Mouse (Mus musculus) neural tube, embryonic 15.5 days (tissue): ENCODE data around the gene Lama5. TPM values are rescaled to one million over a fixed set of nuclear protein-coding genes. Genes with fewer than 3 reads are reported as not detected.

Source experiments
- microRNA-seq: library from miRNA; unstranded; fragments of <30 nt; microRNA quantifications from one replicate; pipeline ENCODE4, GENCODE M21; 2017
- polyA plus RNA-seq: library from polyadenylated mRNA; unstranded; fragments of >200 nt; fragmentation: Nextera tagmentation; extraction: Ambion mirVana; gene quantifications from 2 replicates; pipeline ENCODE4 v1.2.1, GENCODE M21; 2015

Lama5 gene
- polyA plus RNA-seq, 1 experiment from 2014 or later, result 1.2 TPM

Small RNA genes lying within 50 kb of the gene (microRNA-seq; reads per million reads assigned to microRNA genes)
- gene Mir3091 (not detected), gene Mir7005 (not detected)

Other genes with a start within 250 kb of the Lama5 start
- gene Taf4, start 249.2 kb downstream of the Lama5 start, polyA plus RNA-seq, result 3.1 and 3.2 TPM in 2 replicates
- 16.4 and 24.0 TPM in 2 replicates for gene Lsm14b, start 200.9 kb downstream of the Lama5 start, polyA plus RNA-seq
- 561 and 578 TPM in 2 replicates for gene Psma7, start 183.4 kb downstream of the Lama5 start, polyA plus RNA-seq
- gene Ss18l1, start 183.3 kb downstream of the Lama5 start, polyA plus RNA-seq, result 43.2 and 49.9 TPM in 2 replicates
- 35.1 and 37.6 TPM in 2 replicates for gene Mtg2, start 155.3 kb downstream of the Lama5 start, polyA plus RNA-seq
- gene Hrh3, start 121.4 kb downstream of the Lama5 start, polyA plus RNA-seq, result 1.3 and 1.9 TPM in 2 replicates
- gene Osbpl2, start 106.6 kb downstream of the Lama5 start, polyA plus RNA-seq, result 63.8 and 71.8 TPM in 2 replicates
- gene Adrm1, start 54.4 kb downstream of the Lama5 start, polyA plus RNA-seq, result 196 and 203 TPM in 2 replicates
- 382 and 405 TPM in 2 replicates for gene Rps21, start 31.5 kb upstream of the Lama5 start, polyA plus RNA-seq
- 21.2 and 25.6 TPM in 2 replicates for gene Cables2, start 47.6 kb upstream of the Lama5 start, polyA plus RNA-seq
- 0.40 TPM in 1 of 2 replicates, not detected in the other for gene Rbbp8nl, start 64.0 kb upstream of the Lama5 start, polyA plus RNA-seq
- gene Gata5, start 108.8 kb upstream of the Lama5 start, polyA plus RNA-seq, result 0.04 and 0.14 TPM in 2 replicates
- gene Slco4a1, start 230.4 kb upstream of the Lama5 start, polyA plus RNA-seq, result 2.4 and 4.0 TPM in 2 replicates